Mouse (Mus musculus) CH12.LX (cell line): ENCODE measurements around the gene Arhgef3.
A peak's percentile ranks its signal among the peaks of the same experiment; 100 is the strongest.

Experiments used
- CTCF ChIP-seq, 2 experiments: IDR thresholded peaks in 1 of 2; conservative IDR thresholded peaks in 1 of 2; 2 replicates each; pipeline ENCODE4 v1.5.1; 2011 to 2012; ENCODE audit warnings: low read depth in 2 of 2, low read length in 2 of 2, improper control_type of control experiment in 1 of 2, inconsistent platforms in 1 of 2, mild to moderate bottlenecking in 1 of 2, moderate library complexity in 1 of 2
- KAT2A ChIP-seq: IDR thresholded peaks from 2 replicates; pipeline ENCODE4 v1.6.1; 2012; ENCODE audit warnings: low read length, improper control_type of control experiment, inconsistent platforms; ENCODE audit not compliant: insufficient replicate concordance

- TF ChIP-seq CTCF (conservative IDR thresholded peaks at IDR 0.05 in 1 of 2, IDR thresholded peaks at IDR 0.05 in 1 of 2; ENCODE audit: low read depth in 2 of 2, low read length in 2 of 2) (peak in 1 of 2 experiments; percentile 52; a peak in 2 of 4 replicates), KAT2A (no peak)
Measured at GRCm38 (mm10) chr14:27405452-27405851, 290.8 kb downstream of the Arhgef3 start.
